Mouse (Mus musculus) testis, adult 2 months (tissue): ENCODE results near the gene Plscr1.

ENCODE experiments used
- CTCF ChIP-seq: fragments of 200-500 bp; IDR thresholded peaks from 2 replicates; pipeline ENCODE4 v1.5.1; 2012; ENCODE audit warnings: low read depth, mild to moderate bottlenecking, inconsistent platforms, low read length, moderate library complexity; ENCODE audit not compliant: control insufficient read depth, insufficient read depth, insufficient replicate concordance
- POLR2A ChIP-seq: fragments of 200-500 bp; IDR thresholded peaks from 2 replicates; pipeline ENCODE4 v1.6.1; 2012; ENCODE audit warnings: low read depth, mild to moderate bottlenecking, inconsistent platforms, low read length, moderate library complexity; ENCODE audit not compliant: control insufficient read depth

GRCm38 (mm10) chr9:92224598-92225231, 24.8 kb upstream of the Plscr1 start:
- TF ChIP-seq CTCF, result no peak
- TF ChIP-seq POLR2A, result no peak
